Mouse (Mus musculus) embryonic facial prominence, embryonic 13.5 days (tissue): Measurements from ENCODE around the gene Plekhn1. TPM values are rescaled to one million over a fixed set of nuclear protein-coding genes. Genes with fewer than 3 reads are reported as not detected.

ENCODE experiments used
- ATAC-seq: fragments of 200-750 bp; cut with Nextera tagmentation; 2 replicates; pipeline ENCODE4 v1.8.0; 2017; ENCODE audit warnings: low read depth; ENCODE audit not compliant: insufficient number of reproducible peaks, insufficient read depth, low FRiP score, low TSS enrichment
- H3K27ac ChIP-seq: fragments of 300-500 bp; sonication (generic); 2 replicates; pipeline ENCODE4 v1.5.1; 2015; ENCODE audit warnings: moderate library complexity, mild to moderate bottlenecking, inconsistent platforms
- H3K27me3 ChIP-seq: fragments of 300-500 bp; sonication (generic); 2 replicates; pipeline ENCODE4 v1.6.1; 2015; ENCODE audit warnings: mild to moderate bottlenecking, inconsistent platforms
- H3K36me3 ChIP-seq: fragments of 300-500 bp; sonication (generic); 2 replicates; pipeline ENCODE4 v1.6.1; 2015; ENCODE audit warnings: mild to moderate bottlenecking, inconsistent platforms
- H3K4me1 ChIP-seq: fragments of 300-500 bp; sonication (generic); 2 replicates; pipeline ENCODE4 v1.6.1; 2015; ENCODE audit warnings: inconsistent platforms
- H3K4me2 ChIP-seq: fragments of 300-500 bp; sonication (generic); 2 replicates; pipeline ENCODE4 v1.6.1; 2015; ENCODE audit warnings: moderate library complexity, mild to moderate bottlenecking, inconsistent platforms
- H3K4me3 ChIP-seq: fragments of 300-500 bp; sonication (generic); 2 replicates; pipeline ENCODE4 v1.5.1; 2015; ENCODE audit warnings: mild to moderate bottlenecking, inconsistent platforms
- H3K9ac ChIP-seq: fragments of 300-500 bp; sonication (generic); 2 replicates; pipeline ENCODE4 v1.6.1; 2015; ENCODE audit warnings: mild to moderate bottlenecking, inconsistent platforms
- H3K9me3 ChIP-seq: fragments of 300-500 bp; sonication (generic); 2 replicates; pipeline ENCODE4 v1.6.1; 2016; ENCODE audit warnings: inconsistent platforms
- WGBS: fragments of 180-500 bp; shearing (Covaris S2); methylation state at CpG from one replicate; pipeline ENCODE4 v1.1.7; 2015; ENCODE audit warnings: mixed read lengths; 5-methylcytosine and 5-hydroxymethylcytosine counted together
- polyA plus RNA-seq: library from polyadenylated mRNA; unstranded; fragments of >200 nt; fragmentation: Nextera tagmentation; extraction: Ambion mirVana; gene quantifications from 2 replicates; pipeline ENCODE4 v1.2.1, GENCODE M21; 2015

Plekhn1 gene
- polyA plus RNA-seq, 1 experiment from 2014 or later, result 29.9 TPM

DNA sequence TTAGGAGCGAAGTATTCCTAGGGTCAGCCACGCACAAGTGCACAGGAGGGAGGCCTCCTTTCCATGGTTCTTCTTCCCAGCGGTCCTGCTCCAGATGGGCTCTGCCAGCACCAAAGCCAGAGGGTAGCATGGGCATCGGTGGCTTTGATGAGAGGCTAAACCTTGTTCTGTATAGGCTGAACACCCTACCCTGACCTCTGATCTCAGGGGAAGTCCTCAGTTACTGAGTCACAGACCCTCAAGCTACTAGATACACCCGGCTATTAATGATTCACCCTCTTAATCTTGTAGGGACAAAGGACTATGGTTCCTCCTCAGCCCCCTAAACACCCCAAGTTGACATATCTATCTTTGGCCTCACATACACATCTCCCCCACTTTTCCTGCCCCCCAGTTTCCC lies 40.8 kb downstream of the Plekhn1 start:
- H3K27ac ChIP-seq, result peak overlapping the region; percentile 75; the same call in 1 of the 2 replicates
- H3K4me3 ChIP-seq, result no peak overlapping the region
- H3K27me3 ChIP-seq, result no peaks in the 10 kb centered on the region
- no peak overlapping the region for H3K9ac ChIP-seq
- peak overlapping the region; percentile 96 for H3K4me2 ChIP-seq
- H3K4me1 ChIP-seq, result peaks cover 76% of the 10 kb centered on the region
- peaks cover 51% of the 10 kb centered on the region for H3K36me3 ChIP-seq
- H3K9me3 ChIP-seq, result no peaks in the 10 kb centered on the region
- ATAC-seq, result no peak
- WGBS, result 58% methylated on average over 5 of the region's 5 CpGs

DNA sequence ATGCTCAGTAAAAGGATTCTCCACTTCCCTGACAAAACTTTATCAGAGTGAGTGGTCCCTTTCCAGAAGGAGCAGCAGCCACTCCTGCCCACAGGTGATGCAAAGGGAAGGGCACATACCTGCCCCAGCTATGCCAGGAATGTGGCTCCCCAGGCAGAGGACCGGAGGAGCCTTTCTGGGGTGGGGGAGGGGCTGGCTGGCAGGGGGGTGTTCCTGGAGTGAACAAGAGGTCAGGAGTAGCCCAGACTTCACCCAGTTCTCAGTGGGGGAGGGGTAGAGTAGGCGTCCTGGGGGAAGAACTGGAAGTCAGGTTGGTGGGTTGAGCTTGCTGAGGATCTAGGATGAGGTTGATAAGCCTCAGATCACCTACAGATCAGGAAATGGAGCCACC lies 41.5 kb downstream of the Plekhn1 start:
- Histone ChIP-seq H3K27me3 (no peaks in the 10 kb centered on the region), H3K27ac (peak overlapping the region; percentile 75), H3K9me3 (no peaks in the 10 kb centered on the region), H3K9ac (peak overlapping the region; percentile 36; the same call in 1 of the 2 replicates), H3K4me1 (peaks cover 83% of the 10 kb centered on the region), H3K4me3 (no peak overlapping the region), H3K36me3 (peaks cover 53% of the 10 kb centered on the region), H3K4me2 (peak overlapping the region; percentile 96)
- 17% methylated on average over 2 of the region's 2 CpGs for WGBS
- ATAC-seq, result no peak

DNA sequence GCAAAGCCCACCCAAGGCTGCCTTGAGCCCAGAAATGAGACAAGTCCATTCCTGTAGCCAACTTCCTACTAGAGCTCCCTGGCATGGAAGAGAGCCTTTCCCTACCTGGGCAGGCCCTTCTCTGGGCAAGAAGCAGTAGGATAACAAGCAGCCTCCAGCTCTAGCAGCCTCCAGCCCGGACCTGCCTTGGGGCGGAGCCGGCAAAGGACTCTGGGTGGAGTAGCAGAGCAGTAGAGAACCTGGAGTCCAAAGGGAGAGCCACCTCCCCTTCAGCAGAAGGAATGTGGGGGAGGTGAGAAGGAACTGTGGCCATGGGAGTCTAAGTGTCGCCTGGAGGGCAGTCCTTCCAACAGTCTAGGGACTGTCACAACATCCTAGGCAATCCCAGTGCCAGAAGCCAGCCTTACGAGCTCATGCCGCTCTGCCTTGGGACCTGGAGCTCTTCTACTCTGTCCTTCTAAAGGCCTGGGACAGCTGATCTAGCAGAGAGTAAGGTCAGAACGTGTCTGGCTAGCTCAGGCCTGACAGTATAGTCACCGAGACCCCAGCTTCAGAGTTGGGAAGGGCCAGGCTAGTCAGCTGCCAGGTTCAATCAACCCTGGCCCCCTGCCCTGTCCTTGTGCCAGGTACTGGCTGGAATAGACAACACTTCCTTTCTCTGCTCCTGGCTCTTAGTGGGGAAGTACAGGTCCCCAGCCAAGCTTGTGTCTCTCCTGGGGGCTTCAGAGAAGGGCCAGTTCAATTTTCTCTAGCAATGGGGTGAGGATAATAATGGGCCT lies 42.0 kb downstream of the Plekhn1 start:
- Histone ChIP-seq H3K27ac (peak overlapping the region; percentile 75), H3K9me3 (no peaks in the 10 kb centered on the region), H3K9ac (0 out of 2 replicates have a peak overlapping the region, but pooled peaks have one; percentile 36), H3K36me3 (peaks cover 53% of the 10 kb centered on the region), H3K4me1 (peaks cover 86% of the 10 kb centered on the region), H3K27me3 (no peaks in the 10 kb centered on the region), H3K4me3 (no peak overlapping the region), H3K4me2 (peak overlapping the region; percentile 96)
- WGBS, result 42% methylated on average over 8 of the region's 8 CpGs
- no peak for ATAC-seq

DNA sequence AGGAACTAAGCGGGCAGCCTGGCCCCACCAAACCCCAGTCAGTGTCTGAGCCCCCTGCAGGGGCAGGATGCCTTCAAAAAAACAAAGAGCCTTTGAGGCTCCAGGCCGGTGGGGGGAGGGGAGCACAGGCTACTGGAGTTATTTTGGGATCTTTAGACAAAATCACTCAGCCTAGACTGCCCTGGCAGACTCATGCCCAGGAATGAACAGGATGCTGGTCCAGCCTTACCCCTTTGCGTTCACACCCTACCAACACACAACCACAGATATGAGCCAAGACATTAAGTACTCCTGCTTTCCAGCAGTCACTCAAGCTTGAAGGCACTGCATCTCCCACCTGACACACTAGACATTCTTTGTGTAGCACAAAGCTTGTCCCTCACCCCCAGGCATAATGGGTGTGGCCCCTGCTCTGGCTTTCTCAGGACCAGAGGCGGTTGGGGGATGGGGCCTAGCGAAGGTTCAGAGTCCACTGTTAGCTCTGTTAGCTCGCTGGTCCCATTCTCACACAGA lies 45.8 kb downstream of the Plekhn1 start:
- H3K27ac ChIP-seq, result peak overlapping the region; percentile 75
- H3K9me3 ChIP-seq, result no peaks in the 10 kb centered on the region
- H3K9ac ChIP-seq, result peak overlapping the region; percentile 41; the same call in 1 of the 2 replicates
- no peaks in the 10 kb centered on the region for H3K27me3 ChIP-seq
- 0 out of 2 replicates have a peak, but pooled peaks have one; percentile 27 for ATAC-seq
- peaks cover 63% of the 10 kb centered on the region for H3K36me3 ChIP-seq
- 13% methylated on average over 6 of the region's 6 CpGs for WGBS
- no peak overlapping the region for H3K4me3 ChIP-seq
- peaks cover 92% of the 10 kb centered on the region for H3K4me1 ChIP-seq
- peak overlapping the region; percentile 31 for H3K4me2 ChIP-seq

DNA sequence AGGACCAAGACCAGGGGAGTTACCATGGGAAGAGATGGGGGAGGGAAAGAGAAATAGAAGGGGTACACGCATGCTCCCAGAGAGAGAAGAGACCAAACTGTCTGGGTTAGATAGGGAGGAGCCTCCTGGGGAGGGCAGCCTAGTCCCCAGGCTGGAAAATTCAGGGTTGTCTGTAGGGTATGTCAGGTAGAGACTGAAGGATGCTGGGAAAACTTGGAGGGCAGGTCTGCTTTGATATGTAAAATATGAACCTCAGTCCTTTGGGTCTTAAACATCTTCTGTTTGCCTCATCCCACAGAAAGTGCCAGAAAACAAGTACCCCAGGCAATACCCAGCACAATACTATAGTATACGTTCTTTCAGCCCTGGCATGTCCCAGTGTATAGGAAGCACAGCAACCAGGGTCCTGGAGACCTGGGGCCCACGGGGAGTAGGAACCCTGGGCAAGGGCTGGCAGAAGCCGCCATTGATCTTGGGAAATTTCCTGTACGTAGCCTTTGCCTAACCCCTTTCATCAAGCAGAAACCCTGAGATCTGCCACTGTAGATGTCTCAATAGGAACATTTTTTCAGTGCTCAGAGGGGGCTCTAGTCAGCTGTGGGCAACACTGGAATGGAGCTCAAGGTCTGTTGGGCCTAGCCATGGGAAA lies 46.4 kb downstream of the Plekhn1 start:
- peaks cover 64% of the 10 kb centered on the region for H3K36me3 ChIP-seq
- H3K9ac ChIP-seq, result peak overlapping the region; percentile 41; the same call in 1 of the 2 replicates
- no peak for ATAC-seq
- H3K4me1 ChIP-seq, result peaks cover 87% of the 10 kb centered on the region
- no peaks in the 10 kb centered on the region for H3K27me3 ChIP-seq
- H3K4me2 ChIP-seq, result peak overlapping the region; percentile 31; the same call in 1 of the 2 replicates
- no peak overlapping the region for H3K4me3 ChIP-seq
- no peaks in the 10 kb centered on the region for H3K9me3 ChIP-seq
- H3K27ac ChIP-seq, result peak overlapping the region; percentile 75
- WGBS, result 36% methylated on average over 5 of the region's 5 CpGs

DNA sequence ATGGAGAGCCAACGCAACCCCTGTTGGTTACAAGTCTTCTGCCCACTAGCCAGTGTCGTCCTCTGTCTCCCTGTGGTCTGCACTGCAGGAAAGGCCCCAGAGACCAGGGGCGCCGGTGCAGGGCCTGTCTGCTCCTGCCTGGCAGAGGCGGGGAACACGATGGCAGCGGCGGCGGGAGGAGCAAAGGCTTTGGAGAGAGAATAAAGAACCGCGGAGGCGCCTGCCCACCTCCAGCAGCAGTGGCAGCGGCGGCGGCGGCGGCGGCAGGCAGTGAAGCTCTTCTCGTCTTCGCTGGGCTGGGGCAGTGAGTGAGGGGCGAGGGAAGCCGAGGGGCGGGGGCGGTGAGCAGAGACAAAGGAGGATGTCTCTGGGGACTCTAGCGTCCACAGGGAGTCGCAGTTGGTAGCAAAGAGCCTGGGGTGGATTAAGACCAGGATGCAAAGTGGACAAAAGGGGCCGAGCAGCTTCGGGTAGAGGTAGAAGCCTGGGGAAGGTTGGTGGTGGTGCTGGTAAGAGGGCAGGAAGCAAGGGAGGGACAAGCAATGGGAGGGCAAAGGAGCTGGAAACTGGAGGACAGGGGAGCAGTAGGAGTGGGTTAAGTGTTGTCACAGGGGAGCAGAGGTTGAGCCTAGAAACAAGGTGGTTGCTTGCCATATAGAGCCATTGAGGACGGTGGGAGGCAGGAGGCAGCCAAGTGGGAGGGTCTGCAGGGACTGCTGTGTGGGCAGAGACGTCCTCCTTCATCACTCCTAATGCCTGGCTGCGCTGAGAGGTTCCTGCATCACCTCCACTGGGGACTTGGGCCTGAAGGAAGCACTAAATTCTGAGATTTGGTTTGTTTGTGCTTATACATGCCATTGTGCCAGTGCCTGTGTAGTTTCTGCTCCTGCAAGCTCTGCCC lies 48.5 kb downstream of the Plekhn1 start:
- peak overlapping the region; percentile 83 for H3K27ac ChIP-seq
- peak overlapping the region; percentile 74 for H3K9ac ChIP-seq
- no peak for ATAC-seq
- H3K9me3 ChIP-seq, result no peaks in the 10 kb centered on the region
- H3K4me2 ChIP-seq, result peak overlapping the region; percentile 59
- whole genome bisulfite sequencing, result 8% methylated on average over 31 of the region's 31 CpGs
- peaks cover 64% of the 10 kb centered on the region for H3K36me3 ChIP-seq
- peaks cover 69% of the 10 kb centered on the region for H3K4me1 ChIP-seq
- H3K27me3 ChIP-seq, result no peaks in the 10 kb centered on the region
- peak overlapping the region; percentile 41 for H3K4me3 ChIP-seq

DNA sequence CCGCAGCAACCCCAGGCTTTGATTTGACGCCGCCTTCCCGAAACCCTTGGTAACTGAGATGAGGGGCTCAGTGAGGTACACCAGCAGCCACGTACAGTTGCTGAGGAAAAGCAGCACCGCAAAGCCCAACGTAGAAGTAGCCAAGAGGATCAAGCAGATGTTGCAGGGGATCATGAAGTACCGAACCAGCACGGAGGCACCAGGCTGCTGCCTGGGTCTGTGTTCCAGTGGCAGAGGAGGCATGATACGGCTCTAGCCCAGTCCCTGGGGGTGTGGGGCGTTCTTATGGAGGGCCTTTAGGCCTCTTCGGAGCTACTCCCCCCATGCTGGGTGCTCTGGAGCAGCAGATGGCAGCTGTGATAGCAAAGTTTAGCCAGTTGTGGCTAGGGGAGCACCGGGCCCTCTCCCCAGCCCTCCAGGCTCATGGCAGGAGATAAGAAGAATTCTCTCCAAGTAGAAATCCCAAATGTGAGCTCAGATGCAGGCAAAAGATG lies 49.2 kb downstream of the Plekhn1 start:
- WGBS, result 65% methylated on average over 13 of the region's 13 CpGs
- ATAC-seq, result no peak
- H3K4me2 ChIP-seq, result peak overlapping the region; percentile 59
- H3K4me3 ChIP-seq, result peak overlapping the region; percentile 41
- peak overlapping the region; percentile 74 for H3K9ac ChIP-seq
- H3K4me1 ChIP-seq, result peaks cover 66% of the 10 kb centered on the region
- H3K36me3 ChIP-seq, result peaks cover 60% of the 10 kb centered on the region
- no peaks in the 10 kb centered on the region for H3K9me3 ChIP-seq
- peak overlapping the region; percentile 83 for H3K27ac ChIP-seq
- no peaks in the 10 kb centered on the region for H3K27me3 ChIP-seq

DNA sequence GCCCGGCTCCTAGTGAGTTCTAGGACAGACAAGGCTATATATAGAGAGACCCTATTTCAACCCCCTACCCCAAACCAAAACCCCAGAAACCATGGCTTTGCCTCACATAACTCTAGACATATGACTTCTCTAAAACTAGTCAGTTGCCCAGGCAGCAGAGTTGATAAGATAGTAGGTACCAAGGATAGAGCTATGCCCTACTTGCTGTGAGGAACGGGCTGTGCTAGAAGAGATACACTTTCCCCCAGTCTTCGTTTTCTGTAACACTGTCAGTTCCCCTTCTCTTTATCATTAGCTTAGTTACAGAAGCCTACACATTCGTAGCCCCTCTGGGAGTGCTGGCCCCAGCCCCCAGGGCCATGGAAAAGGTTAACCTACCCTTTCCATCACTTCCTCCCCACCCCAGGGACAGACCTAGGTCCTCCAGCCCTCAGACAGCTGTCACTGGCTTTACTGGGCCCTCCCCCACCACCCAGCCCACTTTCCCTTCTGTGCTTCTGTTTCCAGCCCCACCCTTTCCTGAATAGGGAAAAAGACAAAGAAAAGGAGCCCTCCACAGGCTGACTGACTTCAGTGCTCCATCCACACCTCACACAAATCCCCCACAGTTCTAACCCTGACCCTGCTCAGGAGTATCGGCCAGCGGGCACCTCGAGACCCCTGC lies 50.2 kb downstream of the Plekhn1 start:
- peaks cover 64% of the 10 kb centered on the region for H3K36me3 ChIP-seq
- H3K9me3 ChIP-seq, result no peaks in the 10 kb centered on the region
- no peaks in the 10 kb centered on the region for H3K27me3 ChIP-seq
- peak overlapping the region; percentile 74; the same call in 1 of the 2 replicates for H3K9ac ChIP-seq
- no peak for ATAC-seq
- H3K4me3 ChIP-seq, result peak overlapping the region; percentile 41; the same call in 1 of the 2 replicates
- peak overlapping the region; percentile 59 for H3K4me2 ChIP-seq
- peaks cover 55% of the 10 kb centered on the region for H3K4me1 ChIP-seq
- H3K27ac ChIP-seq, result no peak overlapping the region
- 85% methylated on average over 7 of the region's 7 CpGs for WGBS

DNA sequence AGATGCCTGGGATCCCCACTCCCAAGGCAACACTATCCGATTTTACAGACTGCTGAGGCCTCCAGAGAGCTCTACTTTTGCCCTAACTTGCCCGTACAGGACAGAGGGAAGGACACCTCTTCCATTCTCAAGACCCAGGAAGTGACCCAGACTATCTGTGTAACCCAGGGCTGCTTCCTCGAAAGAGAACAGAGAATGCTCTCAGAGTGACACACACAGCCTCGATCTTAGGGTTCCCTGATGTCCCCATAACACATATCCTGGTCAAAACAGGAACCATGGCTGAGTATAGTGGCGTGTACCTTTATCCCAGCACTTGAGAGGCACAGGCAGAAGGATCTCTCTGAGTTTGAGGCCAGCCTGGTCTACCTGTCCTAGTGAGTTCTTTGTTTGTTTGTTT lies 50.9 kb downstream of the Plekhn1 start:
- Histone ChIP-seq H3K4me3 (no peak overlapping the region), H3K9me3 (no peaks in the 10 kb centered on the region), H3K27me3 (no peaks in the 10 kb centered on the region), H3K4me1 (peaks cover 48% of the 10 kb centered on the region), H3K27ac (no peak overlapping the region), H3K4me2 (no peak overlapping the region), H3K9ac (0 out of 2 replicates have a peak overlapping the region, but pooled peaks have one; percentile 21), H3K36me3 (peaks cover 68% of the 10 kb centered on the region)
- no peak for ATAC-seq
- 78% methylated on average over 5 of the region's 5 CpGs for WGBS

DNA sequence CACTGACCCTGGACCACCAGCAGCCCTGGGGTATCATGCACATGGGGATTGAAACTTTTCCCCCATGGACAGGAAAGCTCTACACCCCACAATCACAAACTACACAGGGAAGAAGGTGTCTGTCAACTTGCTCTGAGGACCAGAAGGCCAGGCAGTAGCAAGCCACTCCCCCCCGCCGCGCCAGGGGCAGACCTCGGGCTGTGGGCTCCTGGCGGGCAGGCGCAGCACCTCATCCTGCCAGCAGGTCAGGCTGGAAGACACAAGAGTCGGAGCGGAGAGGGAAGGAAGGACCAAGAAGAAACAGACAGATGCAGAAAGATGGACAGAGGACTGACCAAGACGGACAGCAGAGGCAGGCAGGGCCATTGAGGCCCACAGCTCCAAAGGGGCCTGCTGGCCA lies 57.0 kb downstream of the Plekhn1 start:
- peaks cover 95% of the 10 kb centered on the region for H3K36me3 ChIP-seq
- no peaks in the 10 kb centered on the region for H3K4me1 ChIP-seq
- no peak overlapping the region for H3K4me3 ChIP-seq
- no peaks in the 10 kb centered on the region for H3K9me3 ChIP-seq
- H3K27ac ChIP-seq, result no peak overlapping the region
- H3K27me3 ChIP-seq, result no peaks in the 10 kb centered on the region
- no peak overlapping the region for H3K9ac ChIP-seq
- WGBS, result 93% methylated on average over 9 of the region's 9 CpGs
- no peak for ATAC-seq
- H3K4me2 ChIP-seq, result no peak overlapping the region
